ENCODE assay signal across 11 mouse cellular contexts in genomic region chr6:101280811-101281218, GRCm38 (mm10).
DNase-seq lines count a peak whose midpoint lies in the region; ATAC-seq and TF ChIP-seq lines count a peak whose summit lies in the region.
"Had no signal": no experiment of that assay in that cellular context is flagged by ENCODE, and none has a peak within 500 bp of the region (broad histone marks: within the 10 kb centered on the region; RNA-seq: fewer than 3 reads in every experiment).

No protein-coding gene starts in this region.

- peaks cover 82% of the 10 kb centered on the region for H3K4me1 ChIP-seq in heart, embryonic 13.5 days
- peaks cover 66% of the 10 kb centered on the region for H3K4me1 ChIP-seq in lung, embryonic 16.5 days (replicated peaks; ENCODE audit: control insufficient read depth, insufficient read depth, low read length)
- no peaks in the 10 kb centered on the region for H3K4me1 ChIP-seq in forebrain, postnatal 0 days (ENCODE audit: insufficient read depth)

- no peak for DNase-seq in heart, postnatal 4 days
- DNase-seq in lung, postnatal 36 days: no peak
- DNase-seq in forebrain, postnatal 0 days: peak; percentile 70
- peak; percentile 59 for DNase-seq in retina, embryonic 14.5 days (ENCODE audit: low spot score)
- no peak for DNase-seq in urinary bladder, postnatal 14 days (ENCODE audit: low spot score)
- DNase-seq in spleen, adult 12 weeks (ENCODE audit: low spot score): no peak
- DNase-seq: kidney, postnatal 14 days; thymus, postnatal 25 days had no signal

- H3K27ac ChIP-seq in heart, embryonic 13.5 days (replicated peaks): peak overlapping the region; percentile 25
- H3K27ac ChIP-seq in lung, embryonic 16.5 days (ENCODE audit: low read length): peak overlapping the region; percentile 47
- no peak overlapping the region; the same call in 1 of the 2 replicates for H3K27ac ChIP-seq in forebrain, postnatal 0 days (ENCODE audit: low read depth, low read length)

- peak overlapping the region; percentile 1; the same call in 1 of the 2 replicates for H3K9ac ChIP-seq in heart, embryonic 13.5 days
- H3K9ac ChIP-seq in lung, embryonic 16.5 days (ENCODE audit: low read length): no peak overlapping the region
- H3K9ac ChIP-seq in forebrain, postnatal 0 days: no peak overlapping the region

- no peak for TF ChIP-seq CTCF in forebrain, postnatal 0 days (IDR thresholded peaks at IDR 0.05; ENCODE audit: low read depth)

- no peaks in the 10 kb centered on the region for H3K27me3 ChIP-seq in heart, embryonic 13.5 days (replicated peaks)
- H3K27me3 ChIP-seq in lung, embryonic 16.5 days (ENCODE audit: control insufficient read depth, insufficient read depth, low read depth, low read length): no peaks in the 10 kb centered on the region
- no peaks in the 10 kb centered on the region for H3K27me3 ChIP-seq in forebrain, postnatal 0 days (ENCODE audit: insufficient read depth, low read length)

- H3K36me3 ChIP-seq in heart, embryonic 13.5 days: peaks cover 5% of the 10 kb centered on the region
- no peaks in the 10 kb centered on the region for H3K36me3 ChIP-seq in lung, embryonic 16.5 days (ENCODE audit: control insufficient read depth, insufficient read depth, low read length)
- H3K36me3 ChIP-seq in forebrain, postnatal 0 days (ENCODE audit: insufficient read depth): no peaks in the 10 kb centered on the region

- ATAC-seq in heart, embryonic 13.5 days (ENCODE audit: extremely low read depth, insufficient number of reproducible peaks, low FRiP score, low TSS enrichment): no peak
- no peak for ATAC-seq in lung, embryonic 16.5 days (ENCODE audit: low read depth)
- ATAC-seq in forebrain, postnatal 0 days: peak; percentile 48; the same call in 1 of the 2 replicates
- ATAC-seq: CD4-positive, CD25-positive, alpha-beta regulatory T cell, adult 4 months had no signal

- WGBS in heart, embryonic 13.5 days: 30% methylated on average over 9 of the region's 9 CpGs
- WGBS in lung, embryonic 16.5 days: 33% methylated on average over 9 of the region's 9 CpGs
- WGBS in forebrain, postnatal 0 days: 11% methylated on average over 9 of the region's 9 CpGs

- no peak overlapping the region for H3K4me3 ChIP-seq in heart, embryonic 13.5 days
- no peak overlapping the region for H3K4me3 ChIP-seq in lung, embryonic 16.5 days (ENCODE audit: low read length)
- no peak overlapping the region for H3K4me3 ChIP-seq in forebrain, postnatal 0 days (ENCODE audit: low read depth, low read length)

- H3K9me3 ChIP-seq in heart, embryonic 13.5 days: no peaks in the 10 kb centered on the region
- H3K9me3 ChIP-seq in lung, embryonic 16.5 days (ENCODE audit: control insufficient read depth, low read length): no peaks in the 10 kb centered on the region
- no peaks in the 10 kb centered on the region for H3K9me3 ChIP-seq in forebrain, postnatal 0 days (ENCODE audit: low read length)

- peak overlapping the region; percentile 28 for H3K4me2 ChIP-seq in heart, embryonic 13.5 days
- no peak overlapping the region for H3K4me2 ChIP-seq in lung, embryonic 16.5 days (ENCODE audit: low read depth, low read length)
- H3K4me2 ChIP-seq in forebrain, postnatal 0 days (ENCODE audit: low read depth): peak overlapping the region; percentile 17

Comparison
In these comparisons a context has a peak if more than half of its experiments do, and no peak if none do; other contexts are left out.
1. DNase-seq: peak in forebrain, postnatal 0 days (single experiment) and retina, embryonic 14.5 days (single experiment); none in heart, postnatal 4 days (single experiment), lung, postnatal 36 days (single experiment), urinary bladder, postnatal 14 days (single experiment) and spleen, adult 12 weeks (single experiment).